Mouse (Mus musculus) E14TG2a.4 (cell line): Measurements from ENCODE around the gene Casp2.

Source experiments
- CTCF ChIP-seq: conservative IDR thresholded peaks from 2 replicates; pipeline ENCODE4 v1.5.1; 2014; ENCODE audit warnings: low read length
- NANOG ChIP-seq: IDR thresholded peaks from 2 replicates; pipeline ENCODE4 v1.6.1; 2014; ENCODE audit warnings: borderline replicate concordance, low read length, mixed read lengths
- POU5F1 ChIP-seq: IDR thresholded peaks from 2 replicates; pipeline ENCODE4 v1.6.1; 2014; ENCODE audit warnings: low read length, borderline replicate concordance

GRCm38 (mm10) chr6:42330216-42330615, 65.4 kb downstream of the Casp2 start:
- no peak for TF ChIP-seq CTCF
- no peak for TF ChIP-seq POU5F1
- no peak for TF ChIP-seq NANOG
